Mouse (Mus musculus) thymus, postnatal 36 days (tissue): Measurements from ENCODE around the gene Pgrmc2.

Experiments used
- DNase-seq, 2 experiments: peaks; one replicate each; pipeline ENCODE4 v3.0.0; 2022; ENCODE audit warnings: mixed read lengths in 2 of 2

The Pgrmc2 gene

DNA sequence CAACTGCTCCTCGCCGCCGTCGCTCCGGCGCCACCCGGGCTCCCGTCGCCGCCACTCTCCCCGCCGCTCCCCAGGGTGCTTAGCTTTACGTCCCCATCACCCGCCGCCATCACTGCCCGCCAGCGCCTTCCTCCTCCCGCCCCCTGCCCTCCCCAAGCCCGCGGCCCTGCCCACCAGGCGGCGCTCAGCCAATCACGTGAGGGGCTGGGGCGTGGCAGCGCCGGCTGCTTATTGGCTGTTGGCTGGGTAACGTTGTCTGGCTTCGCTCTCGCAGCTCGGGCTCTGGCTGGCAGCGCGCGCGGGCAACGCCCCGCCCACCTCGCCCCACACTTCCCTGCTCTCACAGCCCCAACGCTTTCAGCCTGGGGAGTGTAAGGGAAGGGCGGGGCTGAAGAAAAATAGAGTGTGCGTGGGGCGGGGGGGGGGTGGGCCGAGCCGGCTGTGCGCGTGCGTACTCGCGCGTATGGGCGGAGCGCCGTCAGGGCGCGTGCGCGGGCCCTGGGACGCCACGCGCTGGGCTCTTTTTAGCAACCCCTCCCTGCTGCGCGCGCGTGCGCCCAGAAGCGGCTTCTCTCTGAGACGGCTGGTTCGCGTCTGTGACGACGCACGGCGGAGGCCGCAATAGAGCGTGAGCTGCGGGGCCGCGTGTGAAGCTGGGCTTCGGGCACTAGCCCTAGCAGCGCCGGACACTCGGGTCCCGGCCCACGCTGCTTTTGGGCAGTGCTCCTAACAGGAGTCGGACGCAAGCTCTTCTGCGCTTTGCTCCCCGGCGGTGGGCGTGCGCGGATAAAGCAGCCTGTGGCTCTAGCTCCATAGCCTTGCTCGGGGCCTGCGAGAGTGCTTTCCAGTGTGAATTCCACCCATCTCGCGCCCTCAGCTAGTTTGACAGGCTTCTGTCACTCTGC lies at the start of gene Pgrmc2:
Gene Pgrmc2 (minus strand): TSS at position 162 of the 905 bp plus-strand sequence.
- peak; percentile 98 to 99 for DNase-seq

DNA sequence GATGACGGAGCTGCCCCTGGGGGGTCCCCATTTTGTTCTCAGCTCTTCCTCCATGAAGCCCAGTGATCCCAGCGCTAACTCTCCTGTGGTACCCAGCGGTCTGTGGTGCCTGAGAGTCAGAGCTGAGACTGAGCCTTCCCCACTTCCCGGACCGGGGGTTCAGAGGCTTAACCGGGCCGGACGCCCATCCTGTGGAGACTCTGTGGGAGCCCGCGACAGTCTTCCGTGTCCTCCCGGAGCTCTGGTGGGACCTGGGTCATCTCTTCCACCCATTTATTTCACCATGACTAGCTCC lies 41.1 kb upstream of the Pgrmc2 start:
- DNase-seq: no peak

DNA sequence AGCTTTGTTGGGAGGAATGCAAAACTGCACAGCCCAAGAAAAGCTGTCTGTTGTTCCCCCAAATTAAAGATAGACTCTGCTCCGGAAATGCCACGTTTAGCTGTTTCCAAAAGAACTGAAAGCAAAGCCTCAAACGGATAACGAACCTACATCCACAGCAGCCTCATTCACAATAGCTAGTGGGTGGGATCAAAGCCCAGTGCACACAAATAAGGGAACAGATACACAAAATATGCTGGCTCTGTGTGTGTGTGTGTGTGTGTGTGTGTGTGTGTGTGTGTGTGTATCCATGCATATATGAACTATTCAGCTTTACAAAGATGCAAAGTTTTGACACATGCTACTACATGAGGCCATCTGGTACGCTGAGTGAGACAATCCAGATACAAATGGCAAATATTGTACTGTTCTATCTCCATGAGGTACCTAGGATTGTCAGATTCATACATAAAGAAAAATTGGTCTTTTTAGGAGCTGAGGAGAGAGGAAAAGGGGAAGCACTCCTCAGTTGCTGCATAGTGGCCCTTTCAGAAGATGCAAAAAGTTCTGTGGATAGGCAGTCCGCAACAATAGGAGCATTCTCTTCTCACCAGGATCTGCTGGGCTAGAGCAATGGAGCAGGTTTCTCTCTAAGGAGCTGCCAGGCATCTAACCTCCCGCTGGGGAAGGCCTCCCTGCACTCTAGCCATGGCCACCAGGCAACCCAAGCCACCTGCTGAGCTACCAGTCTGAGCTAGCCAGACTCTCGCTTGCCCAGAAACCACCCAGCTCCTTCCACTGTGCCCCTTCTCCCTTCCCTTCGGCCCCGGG lies 40.5 kb upstream of the Pgrmc2 start:
- DNase-seq: no peak

DNA sequence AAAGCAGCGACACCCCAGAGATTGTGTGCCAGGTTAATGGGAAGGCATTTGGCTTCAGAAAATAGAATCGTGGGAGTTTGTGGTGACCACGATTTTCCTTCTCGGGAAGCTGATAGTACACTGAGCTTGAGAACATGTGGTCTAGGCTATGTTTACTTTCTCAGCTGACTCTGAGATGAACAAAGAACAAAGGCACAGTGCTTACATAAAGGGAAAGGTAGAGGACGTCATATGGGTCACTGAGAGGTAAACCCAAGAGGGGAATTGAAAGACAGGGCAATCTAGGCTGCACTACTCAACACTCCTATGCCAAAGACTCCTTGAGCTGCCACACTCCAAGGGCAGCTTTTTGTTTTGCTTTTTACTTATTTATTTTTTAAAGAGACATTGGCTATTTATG lies 35.3 kb upstream of the Pgrmc2 start:
- no peak for DNase-seq

DNA sequence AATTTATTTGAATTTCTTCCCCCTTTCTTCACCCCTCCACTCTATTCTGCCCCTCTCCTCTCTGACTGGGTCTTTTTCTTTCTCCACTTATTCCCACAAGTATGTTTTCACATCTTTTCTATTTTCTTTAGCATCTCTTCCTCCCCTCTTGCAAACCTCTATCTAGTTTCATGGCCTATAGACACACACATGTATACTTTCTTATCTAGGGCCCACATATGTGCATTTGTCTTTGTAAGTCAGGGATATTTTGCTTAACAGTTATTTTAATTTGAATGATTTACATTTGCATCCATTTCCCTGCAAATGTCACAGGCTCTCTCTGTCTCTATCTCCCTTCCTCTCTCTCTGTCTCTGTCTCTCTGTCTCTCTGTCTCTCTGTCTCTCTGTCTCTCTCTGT lies 34.6 kb upstream of the Pgrmc2 start:
- no peak for DNase-seq

DNA sequence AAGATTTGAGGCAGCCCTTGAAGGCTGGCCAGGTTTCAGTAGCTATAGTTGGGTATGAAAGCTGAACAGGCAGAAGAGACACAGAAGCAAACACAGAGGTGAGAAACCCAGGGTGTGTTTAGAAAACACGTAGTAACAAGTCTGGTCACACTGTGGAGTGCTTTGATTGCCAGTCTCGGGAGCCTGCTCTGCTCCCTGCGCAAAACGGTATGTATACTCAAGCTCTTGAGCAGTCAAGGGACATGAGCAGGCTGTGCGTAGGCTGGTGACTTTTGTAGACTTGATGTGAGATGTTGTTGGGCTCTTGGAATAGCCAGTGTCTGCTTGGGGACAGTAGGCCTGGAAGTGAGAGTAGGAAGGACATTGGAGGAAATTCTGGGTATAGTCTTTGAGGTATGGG lies 30.3 kb upstream of the Pgrmc2 start:
- no peak for DNase-seq

DNA sequence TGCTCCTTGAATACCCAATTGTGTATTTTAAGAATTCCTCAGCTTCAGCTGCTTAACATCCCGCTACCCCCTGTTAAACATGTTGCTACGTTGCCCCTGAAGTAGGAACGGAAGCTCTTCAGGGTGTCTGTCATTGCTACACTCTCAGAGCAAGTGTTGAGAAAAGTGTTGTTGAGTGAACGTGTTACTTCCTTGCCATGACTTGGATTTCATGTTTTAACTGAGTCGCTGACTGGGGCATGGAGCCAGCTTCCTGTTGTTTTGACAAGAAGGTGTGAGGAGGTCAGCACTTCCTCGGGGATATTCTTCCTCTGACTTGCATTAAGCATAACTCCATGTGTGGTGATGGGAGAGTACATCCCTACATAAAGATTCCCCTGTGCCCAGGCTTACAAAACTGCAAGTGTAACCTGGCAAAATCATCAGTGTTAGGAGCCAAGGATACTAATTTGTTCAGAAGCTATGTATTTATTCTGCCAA lies 25.5 kb upstream of the Pgrmc2 start:
- DNase-seq: no peak

DNA sequence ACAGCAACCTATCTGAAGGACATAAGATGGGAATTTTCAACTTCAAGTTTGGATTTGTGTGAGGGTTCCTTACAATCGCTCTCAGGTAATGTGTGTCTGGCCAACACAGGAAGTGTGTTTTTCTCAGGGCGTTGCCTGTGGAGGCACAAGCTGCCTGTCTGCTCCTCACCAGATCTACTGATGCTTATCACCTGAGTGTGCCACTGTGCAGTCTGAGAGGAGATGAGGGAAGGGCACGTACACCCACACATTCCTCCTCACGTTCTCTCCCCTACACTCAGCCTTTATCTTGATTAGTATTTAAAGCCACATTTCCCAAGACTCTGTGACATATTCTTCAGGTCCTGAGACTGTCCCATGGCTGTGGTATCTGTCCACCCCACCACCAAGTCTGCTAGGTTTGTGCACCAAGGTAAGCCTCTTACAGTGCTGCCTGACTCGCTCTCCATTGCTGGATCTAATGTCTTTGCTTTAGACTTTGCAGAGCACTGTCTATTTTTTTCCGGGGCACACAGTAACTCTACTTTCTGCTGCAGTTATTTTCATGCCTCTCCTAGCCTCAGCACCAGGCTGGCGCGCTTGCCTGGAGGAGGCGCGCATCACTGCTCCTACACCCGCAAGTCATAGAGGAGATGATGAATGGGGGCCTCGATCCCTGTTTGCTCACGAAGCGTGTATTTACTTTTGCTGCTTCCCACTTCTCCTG lies 24.9 kb upstream of the Pgrmc2 start:
- DNase-seq: peak; percentile 4 to 18

DNA sequence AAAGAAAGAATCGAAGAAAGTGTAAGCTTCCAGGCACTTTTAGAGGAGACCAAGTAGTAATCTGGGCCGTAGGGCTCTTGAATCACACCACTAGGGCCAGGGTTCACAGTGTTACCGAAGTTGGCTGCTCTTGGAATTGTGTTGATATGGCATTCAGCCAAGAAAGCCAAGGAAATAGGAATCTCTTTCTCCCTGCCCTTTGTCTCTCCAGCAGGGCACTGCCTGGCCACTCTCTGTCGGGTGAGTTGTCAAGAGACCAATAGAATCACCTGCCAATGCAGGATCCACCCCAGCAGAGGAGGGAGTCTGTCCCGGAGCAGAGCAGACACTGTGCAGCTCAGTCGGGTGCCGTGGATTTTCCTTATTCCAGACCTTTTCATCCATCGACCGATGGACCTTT lies 19.1 kb upstream of the Pgrmc2 start:
- DNase-seq: no peak

DNA sequence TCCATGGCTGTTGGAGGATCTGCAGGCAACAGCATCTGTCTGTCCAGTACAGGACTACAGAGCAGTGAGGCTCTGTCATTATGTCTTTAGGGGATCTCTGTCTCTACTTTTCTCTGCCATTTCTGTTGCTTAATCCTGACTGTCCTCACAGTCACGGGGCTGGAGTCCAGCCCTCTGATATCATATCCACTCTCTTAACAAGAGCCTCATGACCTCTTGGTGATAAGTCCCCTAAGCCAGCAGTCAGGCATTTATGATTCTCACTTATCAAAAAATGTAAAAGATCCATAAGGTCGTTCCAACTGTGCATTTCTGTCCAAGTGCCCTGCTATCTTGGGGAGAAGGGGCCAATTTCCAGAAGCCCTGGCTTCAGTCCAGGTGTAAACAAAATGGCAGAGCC lies 17.3 kb upstream of the Pgrmc2 start:
- DNase-seq: no peak

DNA sequence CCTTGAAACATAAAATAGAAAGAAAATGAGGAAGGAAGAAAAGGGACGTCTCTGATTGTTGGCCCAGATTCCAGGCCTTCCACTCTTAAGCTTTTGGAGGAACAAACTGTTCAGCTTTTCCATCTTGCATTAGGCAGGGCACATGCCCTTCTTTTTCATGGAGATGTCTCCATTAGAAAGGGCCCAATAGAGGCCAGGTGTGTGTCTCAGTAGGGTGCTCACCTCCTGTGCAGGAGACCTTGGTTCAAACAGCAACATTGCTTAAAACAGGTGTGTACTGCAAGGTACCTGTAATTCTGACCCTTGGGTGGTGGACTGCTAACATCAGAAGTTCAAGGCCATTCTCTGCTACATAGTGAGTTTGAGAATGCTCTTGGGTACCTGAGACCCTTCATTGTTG lies 16.8 kb upstream of the Pgrmc2 start:
- no peak for DNase-seq

DNA sequence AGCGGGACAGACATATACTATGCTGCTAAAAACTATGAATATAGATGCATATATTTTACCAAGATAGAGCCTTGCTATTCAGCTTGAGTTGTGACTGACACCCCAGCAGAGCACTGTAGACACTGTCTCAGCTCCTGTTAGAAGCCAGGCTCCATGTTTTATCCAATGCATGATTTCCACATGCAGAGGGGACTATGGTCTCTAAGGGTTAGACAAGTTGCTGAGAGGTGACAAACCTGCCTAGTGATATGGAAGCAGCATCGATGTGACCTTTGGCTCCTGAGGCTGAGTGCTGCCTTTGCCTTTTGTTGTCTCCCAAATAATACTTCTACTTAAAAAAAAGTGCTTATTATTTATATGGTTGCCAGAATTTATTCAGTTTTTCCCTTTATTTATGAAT lies 10.4 kb upstream of the Pgrmc2 start:
- DNase-seq: no peak

DNA sequence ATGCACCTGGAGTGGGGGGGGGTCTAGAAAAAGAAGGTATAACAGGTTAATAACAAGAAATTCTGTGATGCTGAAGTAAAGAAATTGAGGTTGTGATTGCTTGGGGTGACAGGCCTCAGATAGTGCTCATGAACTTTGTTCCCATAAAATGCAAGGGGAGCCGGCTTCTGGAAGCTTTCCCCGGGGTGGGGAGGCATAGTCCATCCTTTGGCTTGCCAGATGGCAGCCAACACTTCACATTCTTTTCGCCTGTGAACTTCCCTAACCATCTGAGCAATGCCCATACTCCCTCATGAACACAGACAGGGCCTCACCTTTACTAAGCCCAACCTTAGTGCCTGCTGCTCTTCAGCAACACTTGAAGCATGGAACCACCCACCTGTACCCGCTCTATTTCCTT lies 9.5 kb upstream of the Pgrmc2 start:
- no peak for DNase-seq

DNA sequence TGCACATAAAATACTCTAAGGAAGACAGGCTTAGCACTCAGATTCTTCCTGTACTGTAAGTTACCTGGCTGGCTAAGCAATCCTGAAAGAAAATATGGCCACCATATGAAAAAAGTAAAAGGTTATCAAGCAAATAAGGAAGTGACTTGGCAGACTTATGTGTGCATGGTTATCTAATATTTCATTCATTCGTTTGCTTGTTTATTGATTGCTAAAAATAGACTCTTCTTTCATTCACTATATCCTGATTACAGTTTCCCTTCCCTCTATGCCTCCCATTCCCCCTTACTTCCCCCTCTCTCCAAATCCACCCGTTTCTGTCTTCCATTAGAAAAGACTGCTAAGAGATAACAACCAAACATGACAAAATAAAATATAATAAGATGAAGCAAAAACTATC lies 8.0 kb upstream of the Pgrmc2 start:
- no peak for DNase-seq

DNA sequence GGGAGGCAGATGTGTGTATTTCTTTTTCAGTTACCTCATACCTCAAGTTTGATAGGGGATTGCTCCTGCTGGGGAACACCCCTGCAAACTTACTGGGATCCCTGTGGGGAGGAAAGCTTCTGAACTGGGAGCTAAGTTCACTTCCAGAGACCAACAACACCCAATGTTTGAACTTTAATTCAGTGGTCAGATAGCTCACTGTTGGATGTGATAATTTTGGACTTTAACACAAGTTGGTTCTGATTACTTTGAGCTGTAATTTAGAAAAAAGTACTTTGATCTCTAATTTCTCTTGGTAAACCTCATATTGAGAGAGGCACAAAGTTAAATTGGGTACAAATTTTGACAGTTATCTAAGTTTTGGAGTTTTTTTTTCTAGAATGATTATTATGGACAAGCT lies 4.2 kb upstream of the Pgrmc2 start:
- no peak for DNase-seq

DNA sequence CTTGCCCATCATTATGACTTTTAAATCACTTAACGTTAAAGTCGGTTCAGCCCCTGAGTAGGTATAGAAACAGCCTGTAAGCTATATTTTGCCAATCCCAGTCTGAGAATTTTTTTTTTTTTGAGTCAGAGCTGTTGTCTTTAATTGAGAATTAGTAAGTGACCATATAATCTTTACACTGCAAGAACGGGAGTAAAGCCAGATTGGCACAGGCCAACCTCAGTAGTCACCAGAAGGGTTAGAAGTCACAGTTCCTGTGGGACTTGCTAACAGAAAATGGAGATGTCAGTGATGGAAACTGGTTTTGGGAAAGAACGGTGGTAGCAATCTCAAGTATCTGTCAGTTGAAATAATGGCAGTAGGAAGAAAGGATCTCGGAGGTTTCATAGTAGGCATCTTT lies 1.6 kb upstream of the Pgrmc2 start:
- no peak for DNase-seq

DNA sequence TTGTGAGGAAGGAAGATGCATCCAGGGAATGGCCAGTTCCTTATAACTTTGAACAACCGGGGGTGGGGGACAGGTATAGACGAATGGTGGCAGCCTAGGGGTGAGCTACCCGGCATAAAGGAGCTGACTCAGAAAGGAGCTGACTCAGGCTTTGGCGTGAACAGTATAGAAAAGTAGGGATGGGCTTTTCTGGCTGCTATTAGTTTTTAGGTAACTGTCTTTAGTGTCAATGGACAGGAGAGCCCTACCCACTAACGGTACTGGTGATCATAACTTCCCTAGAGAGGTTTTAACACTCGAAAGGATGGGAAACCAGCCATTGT lies 905 bp upstream of the Pgrmc2 start:
- DNase-seq: no peak

DNA sequence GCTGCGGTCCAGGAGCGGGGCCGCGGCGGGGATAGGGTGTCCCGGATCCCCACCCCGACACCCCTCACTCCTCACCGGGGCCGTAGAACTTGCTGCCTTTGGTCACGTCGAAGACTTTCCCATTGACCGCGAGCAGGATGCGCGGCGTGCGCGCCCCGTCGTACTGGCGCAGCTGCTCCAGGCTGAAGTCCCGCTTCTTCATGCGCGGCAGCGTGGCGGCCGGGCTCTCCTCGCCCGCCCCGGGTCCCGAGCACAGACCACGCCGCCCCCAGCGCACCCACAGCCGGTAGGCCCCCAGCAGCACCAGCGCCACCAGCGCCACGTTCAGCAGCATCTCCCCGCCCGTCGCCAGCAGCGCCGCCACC lies 344 bp downstream of the Pgrmc2 start:
- no peak for DNase-seq

DNA sequence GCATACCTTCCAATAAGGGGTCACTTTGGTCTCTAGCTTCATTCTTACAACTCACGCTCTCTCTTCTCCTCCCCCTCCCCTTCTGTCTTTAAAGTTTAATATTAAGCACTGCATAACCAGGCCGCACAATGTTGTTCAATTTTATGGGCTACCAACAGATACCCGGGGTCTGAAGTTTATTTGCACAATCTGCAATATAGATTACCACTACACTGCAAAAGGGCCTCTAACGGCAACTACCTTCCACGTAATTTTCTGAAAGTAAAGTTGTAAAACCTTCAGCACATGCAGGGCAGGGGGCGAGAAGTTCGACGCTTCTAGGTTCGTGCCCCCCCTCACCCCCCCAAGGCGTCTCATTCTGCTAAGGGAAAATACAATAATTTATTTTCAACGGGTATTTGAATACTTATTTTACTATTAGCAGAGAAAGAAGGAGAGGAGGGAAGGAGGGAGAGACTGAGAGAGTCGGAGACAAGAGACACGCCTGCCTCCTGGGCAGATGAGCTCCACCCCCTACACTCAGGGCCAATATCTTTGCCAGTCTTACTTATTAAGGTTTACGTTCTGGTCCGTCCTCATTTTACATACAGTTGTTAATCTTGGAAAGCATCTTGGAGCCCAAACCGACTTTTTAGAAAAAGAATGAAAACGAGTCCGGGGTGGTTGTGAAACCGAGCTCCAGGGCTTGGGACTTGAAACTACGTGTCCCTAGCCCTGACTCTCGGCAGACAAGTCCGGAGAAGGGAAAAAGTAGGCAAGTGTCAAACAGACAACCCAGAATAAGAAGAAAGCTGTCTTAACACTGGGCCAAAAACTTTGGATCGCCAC lies 1.2 kb downstream of the Pgrmc2 start:
- peak; percentile 5 to 12 for DNase-seq

DNA sequence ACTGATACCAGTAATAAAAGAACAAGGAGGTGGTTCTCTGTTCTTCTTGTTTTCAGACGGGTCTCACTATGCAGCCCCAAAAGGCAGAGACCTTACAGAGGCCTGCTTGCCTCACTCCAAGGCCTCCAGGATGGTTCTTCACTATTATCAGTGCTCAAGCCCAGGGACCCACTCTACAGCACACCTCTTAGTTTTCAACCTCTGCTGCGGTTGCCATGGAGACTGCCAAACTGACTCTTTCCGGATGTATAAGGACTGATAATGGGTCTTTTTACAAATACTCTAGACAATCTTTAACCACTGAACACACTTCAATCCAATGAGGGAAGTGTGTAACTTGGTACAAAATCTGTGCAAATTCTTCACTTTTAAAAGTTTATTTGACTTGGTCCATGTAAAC lies 2.1 kb downstream of the Pgrmc2 start:
- DNase-seq: no peak

DNA sequence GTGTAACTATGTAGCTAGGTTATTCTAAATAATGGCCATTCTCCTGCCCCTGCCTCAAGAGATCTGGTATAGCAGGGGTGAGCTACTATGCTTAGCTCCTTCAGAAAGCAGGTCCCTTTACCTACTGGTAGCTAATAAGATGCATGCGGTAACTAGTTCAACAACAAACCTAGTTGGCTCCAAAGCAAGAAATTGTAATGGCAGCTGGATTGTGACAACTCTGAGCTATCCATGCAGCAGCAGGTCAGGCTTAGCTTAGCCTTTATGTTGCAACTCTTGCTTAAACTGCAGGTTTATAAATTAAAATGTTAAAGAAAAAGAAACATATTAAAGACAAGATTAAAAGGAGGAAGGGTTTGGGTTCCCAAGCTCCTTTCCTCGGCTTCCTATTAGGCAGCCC lies 4.2 kb downstream of the Pgrmc2 start:
- no peak for DNase-seq

DNA sequence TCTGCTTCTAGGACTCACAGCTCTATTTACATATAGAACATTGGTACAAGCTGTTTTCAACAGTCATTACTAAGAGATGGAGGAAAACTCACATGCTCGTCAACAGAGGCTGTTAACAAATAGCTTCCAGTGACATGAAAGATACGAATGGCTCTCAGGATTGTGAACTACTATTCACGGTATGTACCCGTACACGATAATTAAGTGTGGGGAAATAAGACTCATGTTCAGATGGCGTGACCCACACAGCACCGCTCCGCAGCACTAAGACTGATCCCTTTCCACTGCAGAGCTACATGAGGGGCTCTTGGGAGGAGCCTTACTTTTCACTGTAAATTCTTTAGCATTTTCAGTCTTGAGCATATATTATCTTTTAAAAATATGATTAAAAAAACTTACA lies 7.5 kb downstream of the Pgrmc2 start:
- no peak for DNase-seq

DNA sequence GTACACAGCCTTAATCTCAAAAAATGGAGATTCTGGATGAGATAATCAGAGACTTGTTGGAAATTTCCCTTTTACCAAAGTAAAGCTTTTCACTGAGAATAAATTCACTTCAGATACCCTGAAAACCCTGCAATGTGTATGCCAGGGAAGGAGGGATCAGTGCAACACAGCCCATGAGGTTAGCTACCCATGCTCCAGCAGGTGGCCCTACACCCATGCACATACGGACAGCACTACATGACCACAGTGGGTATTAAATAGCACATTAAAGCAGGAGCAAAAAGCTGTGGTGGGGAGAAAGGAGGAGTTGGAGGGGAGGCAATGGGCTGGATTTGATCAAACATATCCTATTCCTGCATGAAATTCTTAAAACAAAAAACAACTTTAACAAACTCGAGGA lies 12.3 kb downstream of the Pgrmc2 start:
- no peak for DNase-seq
